17 mouse cellular contexts compared by ENCODE assay signal in genomic region chr13:54222921-54223769, GRCm38 (mm10). TPM values are rescaled to one million over a fixed set of nuclear protein-coding genes. Genes with fewer than 3 reads are reported as not detected.
A peak's percentile ranks its signal among the peaks of the same experiment; 100 is the strongest.
DNase-seq lines count a peak whose midpoint lies in the region; TF ChIP-seq lines count a peak whose summit lies in the region.
"Had no signal": no experiment of that assay in that cellular context is flagged by ENCODE, and none has a peak within 500 bp of the region (broad histone marks: within the 10 kb centered on the region; RNA-seq: fewer than 3 reads in every experiment).

No protein-coding gene starts in this region.

- no peak overlapping the region for H3K27ac ChIP-seq in heart, embryonic 10.5 days
- no peak overlapping the region for H3K27ac ChIP-seq in testis, adult 2 months (ENCODE audit: control insufficient read depth, insufficient read depth, low read depth, low read length)
- H3K27ac ChIP-seq: embryonic facial prominence, embryonic 13.5 days; kidney, postnatal 0 days; liver, embryonic 14.5 days; midbrain, embryonic 12.5 days; neural tube, embryonic 13.5 days; stomach, postnatal 0 days had no signal

- WGBS in heart, embryonic 10.5 days: 49% methylated on average over 13 of the region's 13 CpGs

- peaks cover 12% of the 10 kb centered on the region; the same call in 1 of the 2 replicates for H3K4me1 ChIP-seq in heart, embryonic 10.5 days
- H3K4me1 ChIP-seq in testis, adult 2 months (ENCODE audit: control insufficient read depth, insufficient read depth, low read length): no peaks in the 10 kb centered on the region; the same call in 1 of the 2 replicates
- H3K4me1 ChIP-seq: embryonic facial prominence, embryonic 13.5 days had no signal

- no peak for TF ChIP-seq POLR2A in testis, adult 2 months (IDR thresholded peaks at IDR 0.05; ENCODE audit: control insufficient read depth, low read depth, low read length)

- intact Hi-C loops in left cerebral cortex, postnatal 10 days (cut with DNase I): no loop called here

- no peak for TF ChIP-seq CTCF in testis, adult 2 months (IDR thresholded peaks at IDR 0.05; ENCODE audit: control insufficient read depth, insufficient read depth, insufficient replicate concordance, low read depth, low read length)

- H3K27me3 ChIP-seq in heart, embryonic 10.5 days (ENCODE audit: insufficient read depth, poor library complexity, severe bottlenecking): peaks cover 15% of the 10 kb centered on the region
- H3K27me3 ChIP-seq in testis, adult 2 months (ENCODE audit: control insufficient read depth, insufficient read depth, low read length): no peaks in the 10 kb centered on the region
- H3K27me3 ChIP-seq: neural tube, embryonic 13.5 days had no signal

- H3K9me3 ChIP-seq in heart, embryonic 10.5 days: no peaks in the 10 kb centered on the region
- H3K9me3 ChIP-seq: embryonic facial prominence, embryonic 13.5 days; midbrain, embryonic 12.5 days; neural tube, embryonic 13.5 days had no signal

- H3K36me3 ChIP-seq in heart, embryonic 10.5 days: no peaks in the 10 kb centered on the region
- H3K36me3 ChIP-seq in testis, adult 2 months (ENCODE audit: control insufficient read depth, insufficient read depth, low read length): no peaks in the 10 kb centered on the region
- H3K36me3 ChIP-seq: embryonic facial prominence, embryonic 13.5 days; midbrain, embryonic 12.5 days; neural tube, embryonic 13.5 days had no signal

- no peak overlapping the region for H3K4me3 ChIP-seq in heart, embryonic 10.5 days
- H3K4me3 ChIP-seq in testis, adult 2 months (ENCODE audit: control insufficient read depth, low read depth, low read length): peak overlapping the region; percentile 62
- H3K4me3 ChIP-seq: embryonic facial prominence, embryonic 13.5 days; midbrain, embryonic 12.5 days; neural tube, embryonic 13.5 days had no signal

- DNase-seq in heart, adult 9 months (ENCODE audit: low spot score in 2 of 2): peak; percentile 33 to 73
- no peak for DNase-seq in heart, embryonic 10.5 days (ENCODE audit: low spot score)
- DNase-seq in testis, postnatal 14 days (ENCODE audit: low spot score): no peak
- DNase-seq in lung, postnatal 10 days: peak; percentile 14
- no peak for DNase-seq in right cerebral cortex, postnatal 14 days
- no peak for DNase-seq in adrenal gland, postnatal 10 days
- DNase-seq in left cerebral cortex, postnatal 10 days (ENCODE audit: extremely low spot score in 1 of 2, low spot score in 2 of 2): no peak
- DNase-seq: adrenal gland, postnatal 36 days; cerebellum, adult 8-10 months; forebrain, postnatal 0 days had no signal

RNA-seq across cellular contexts. Expression of gene Hrh2, which starts 31.2 kb away (rescaled TPM):
- polyA plus RNA-seq in heart, embryonic 10.5 days (2016; fragmentation: Nextera tagmentation; extraction: Ambion mirVana): 0.07 and 0.09 TPM in 2 replicates
- polyA plus RNA-seq in testis, adult 2 months (2012; rRNA removed): 0.12 and 0.18 TPM in 2 replicates
- under 1 TPM; 0.21 to 0.48 TPM for total RNA-seq in adrenal gland, postnatal 10 days (2021)
- total RNA-seq in left cerebral cortex, postnatal 10 days (2021): 1 to 10 TPM; 5.6 to 6.9 TPM
- polyA plus RNA-seq: embryonic facial prominence, embryonic 13.5 days had no signal

Comparison
In these comparisons a context has a peak if more than half of its experiments do, and no peak if none do; other contexts are left out.
1. DNase-seq: peak in heart, adult 9 months (2 of 2) and lung, postnatal 10 days (single experiment); none in heart, embryonic 10.5 days (single experiment), testis, postnatal 14 days (single experiment), right cerebral cortex, postnatal 14 days (single experiment), adrenal gland, postnatal 10 days (single experiment) and left cerebral cortex, postnatal 10 days (0 of 2).
2. RNA of gene Hrh2, which starts 31.2 kb away (total RNA-seq): 5.6 to 6.9 TPM in left cerebral cortex, postnatal 10 days; 0.21 to 0.48 TPM in adrenal gland, postnatal 10 days; every median in the first group is over 4 times any median in the second.